Mouse (Mus musculus) liver, embryonic 14.5 days (tissue): ENCODE results near the gene Cyp2u1. TPM values are rescaled to one million over a fixed set of nuclear protein-coding genes. Genes with fewer than 3 reads are reported as not detected.

Source experiments
- ATAC-seq: fragments of 200-750 bp; cut with Nextera tagmentation; 2 replicates; pipeline ENCODE4 v1.8.0; 2017; ENCODE audit warnings: moderate number of reproducible peaks, mild to moderate bottlenecking, moderate library complexity; ENCODE audit not compliant: insufficient read depth
- DNase-seq, 3 experiments: peaks; one replicate each; pipeline ENCODE4 v3.0.0-alpha.2; 2012 to 2013; ENCODE audit warnings: low read depth in 3 of 3, low spot score in 3 of 3
- H3K27ac ChIP-seq: fragments of 300-500 bp; sonication (generic); 2 replicates; pipeline ENCODE4 v1.5.1; 2014; ENCODE audit warnings: moderate library complexity, mild to moderate bottlenecking, control low read depth, inconsistent platforms
- H3K27me3 ChIP-seq: fragments of 300-500 bp; sonication (generic); 2 replicates; pipeline ENCODE4 v1.6.1; 2014; ENCODE audit warnings: mild to moderate bottlenecking, low read length, moderate library complexity; ENCODE audit not compliant: control insufficient read depth, insufficient read depth
- H3K36me3 ChIP-seq: fragments of 300-500 bp; sonication (generic); replicated peaks from 2 replicates; pipeline ENCODE4 v1.6.1; 2014; ENCODE audit warnings: low read depth; ENCODE audit not compliant: control insufficient read depth, insufficient read depth
- H3K4me1 ChIP-seq, 2 experiments: fragments of 200-500 bp in 1 of 2; fragments of 300-500 bp in 1 of 2; sonication (generic) in 1 of 2; replicated peaks; 2 replicates each; pipeline ENCODE4 v1.6.1; 2012 to 2014; ENCODE audit warnings: antibody characterized with exemption in 1 of 2, inconsistent platforms in 1 of 2, low read length in 1 of 2; ENCODE audit not compliant: control insufficient read depth in 2 of 2, insufficient read depth in 2 of 2
- H3K4me2 ChIP-seq: fragments of 300-500 bp; sonication (generic); 2 replicates; pipeline ENCODE4 v1.6.1; 2014; ENCODE audit warnings: low read depth, mild to moderate bottlenecking, control low read depth, moderate library complexity
- H3K4me3 ChIP-seq, 2 experiments: fragments of 200-500 bp in 1 of 2; fragments of 300-500 bp in 1 of 2; sonication (generic) in 1 of 2; 2 replicates each; pipeline ENCODE4 v1.5.1; 2012 to 2014; ENCODE audit warnings: low read depth in 2 of 2, low read length in 2 of 2, mild to moderate bottlenecking in 2 of 2, control low read depth in 1 of 2, inconsistent platforms in 1 of 2, moderate library complexity in 1 of 2; ENCODE audit not compliant: insufficient read depth in 1 of 2
- H3K9ac ChIP-seq: fragments of 300-500 bp; sonication (generic); replicated peaks from 2 replicates; pipeline ENCODE4 v1.6.1; 2014; ENCODE audit warnings: mild to moderate bottlenecking, control low read depth, moderate library complexity
- H3K9me3 ChIP-seq: fragments of 300-500 bp; sonication (generic); 2 replicates; pipeline ENCODE4 v1.6.1; 2016; ENCODE audit warnings: low read length, mixed read lengths; ENCODE audit not compliant: control insufficient read depth
- CTCF ChIP-seq: IDR thresholded peaks from 2 replicates; pipeline ENCODE4 v1.5.1; 2016; ENCODE audit warnings: antibody characterized with exemption, low read depth, control low read depth
- EP300 ChIP-seq: IDR thresholded peaks from 2 replicates; pipeline ENCODE4 v1.6.1; 2016; ENCODE audit warnings: antibody characterized with exemption, low read depth
- WGBS: fragments of 180-500 bp; shearing (Covaris S2); extraction: QIAGEN DNeasy Blood & Tissue Kit; methylation state at CpG from one replicate; pipeline ENCODE4 v1.1.7; 2014; ENCODE audit not compliant: insufficient replicate concordance; 5-methylcytosine and 5-hydroxymethylcytosine counted together
- polyA plus RNA-seq, 2 experiments: library from polyadenylated mRNA; depleted of rRNA in 1 of 2; stranded (reverse) in 1 of 2; unstranded in 1 of 2; fragments of >200 nt; fragmentation: Nextera tagmentation in 1 of 2; extraction: Ambion mirVana in 1 of 2; gene quantifications; 2 replicates each; pipeline versions ENCODE4 v1.2.1 to v1.2.3; 2012 to 2014

The Cyp2u1 gene
- polyA plus RNA-seq, 2 experiments, result 0.04 to 0.15 TPM

GRCm38 (mm10) chr3:131246579-131247046, 56.4 kb downstream of the Cyp2u1 start:
- no peak for ATAC-seq
- Histone ChIP-seq H3K4me1 (no peaks in the 10 kb centered on the region), H3K9me3 (no peaks in the 10 kb centered on the region), H3K36me3 (no peaks in the 10 kb centered on the region), H3K27ac (no peak overlapping the region), H3K4me3 (no peak overlapping the region), H3K27me3 (no peaks in the 10 kb centered on the region), H3K9ac (no peak overlapping the region), H3K4me2 (no peak overlapping the region)
- WGBS, result 76% methylated on average over 8 of the region's 8 CpGs
- DNase-seq, result no peak
- TF ChIP-seq EP300, result no peak
- TF ChIP-seq CTCF, result no peak

GRCm38 (mm10) chr3:131245766-131246578, 57.1 kb downstream of the Cyp2u1 start:
- no peaks in the 10 kb centered on the region for H3K36me3 ChIP-seq
- no peak overlapping the region for H3K4me3 ChIP-seq
- no peak overlapping the region for H3K4me2 ChIP-seq
- 47% methylated on average over 11 of the region's 11 CpGs for WGBS
- peak; percentile 26; the same call in 1 of the 2 replicates for ATAC-seq
- peak; percentile 22 to 29 (median 23) for DNase-seq
- no peaks in the 10 kb centered on the region for H3K4me1 ChIP-seq
- no peaks in the 10 kb centered on the region for H3K9me3 ChIP-seq
- H3K9ac ChIP-seq, result no peak overlapping the region
- H3K27ac ChIP-seq, result no peak overlapping the region
- H3K27me3 ChIP-seq, result no peaks in the 10 kb centered on the region
- TF ChIP-seq CTCF (peak; percentile 80), EP300 (no peak)

Other genes starting within 250 kb of the Cyp2u1 start
- gene Lef1, start 192.8 kb downstream of the Cyp2u1 start, polyA plus RNA-seq (2012; rRNA removed), result 0.11 and 0.12 TPM in 2 replicates
- 0.18 and 0.25 TPM in 2 replicates for gene Lef1, start 192.8 kb downstream of the Cyp2u1 start, polyA plus RNA-seq (2014; fragmentation: Nextera tagmentation; extraction: Ambion mirVana)
- gene Hadh, start 31.1 kb downstream of the Cyp2u1 start, polyA plus RNA-seq (2012; rRNA removed), result 61.1 and 78.3 TPM in 2 replicates
- 98.0 and 109 TPM in 2 replicates for gene Hadh, start 31.1 kb downstream of the Cyp2u1 start, polyA plus RNA-seq (2014; fragmentation: Nextera tagmentation; extraction: Ambion mirVana)
- 0.96 and 1.6 TPM in 2 replicates for gene Sgms2, start 188.2 kb upstream of the Cyp2u1 start, polyA plus RNA-seq (2012; rRNA removed)
- 2.1 and 3.6 TPM in 2 replicates for gene Sgms2, start 188.2 kb upstream of the Cyp2u1 start, polyA plus RNA-seq (2014; fragmentation: Nextera tagmentation; extraction: Ambion mirVana)